ENCODE assay signal across 22 mouse cellular contexts in genomic region chr1:162532330-162532729, GRCm38 (mm10). TPM values are rescaled to one million over a fixed set of nuclear protein-coding genes. Genes with fewer than 3 reads are reported as not detected.
A peak's percentile ranks its signal among the peaks of the same experiment; 100 is the strongest.
DNase-seq lines count a peak whose midpoint lies in the region; ATAC-seq and TF ChIP-seq lines count a peak whose summit lies in the region.
"Had no signal": no experiment of that assay in that cellular context is flagged by ENCODE, and none has a peak within 500 bp of the region (broad histone marks: within the 10 kb centered on the region; RNA-seq: fewer than 3 reads in every experiment).

No protein-coding gene starts in this region.

- no peak for TF ChIP-seq CTCF in lung, adult 2 months (IDR thresholded peaks at IDR 0.05; ENCODE audit: insufficient read depth, low read length)

- 63% methylated on average over 4 of the region's 4 CpGs for WGBS in intestine, embryonic 16.5 days
- 82% methylated on average over 4 of the region's 4 CpGs for WGBS in lung, adult 2 months
- 64% methylated on average over 4 of the region's 4 CpGs for whole genome bisulfite sequencing in kidney, embryonic 15.5 days

- ATAC-seq in intestine, embryonic 16.5 days = peak; percentile 74
- ATAC-seq in kidney, embryonic 15.5 days (replicated peaks; ENCODE audit: low FRiP score) = no peak
- ATAC-seq: forebrain, embryonic 16.5 days; hindbrain, embryonic 16.5 days had no signal

- H3K9ac ChIP-seq in intestine, embryonic 16.5 days (ENCODE audit: low read depth, low read length) = no peak overlapping the region
- no peak overlapping the region for H3K9ac ChIP-seq in kidney, embryonic 15.5 days
- H3K9ac ChIP-seq: embryonic facial prominence, embryonic 13.5 days; forebrain, embryonic 12.5 days; hindbrain, embryonic 12.5 days had no signal

- no peak overlapping the region for H3K4me3 ChIP-seq in intestine, embryonic 16.5 days (ENCODE audit: low read length)
- no peak overlapping the region for H3K4me3 ChIP-seq in lung, adult 2 months (replicated peaks; ENCODE audit: extremely low read depth, low read depth, low read length)
- H3K4me3 ChIP-seq in kidney, embryonic 15.5 days (replicated peaks) = no peak overlapping the region
- H3K4me3 ChIP-seq: embryonic facial prominence, embryonic 13.5 days; forebrain, embryonic 12.5 days; heart, embryonic 10.5 days; hindbrain, embryonic 12.5 days had no signal

- H3K9me3 ChIP-seq in intestine, embryonic 16.5 days (ENCODE audit: control insufficient read depth, low read length) = peaks cover 8% of the 10 kb centered on the region; the same call in 1 of the 2 replicates
- H3K9me3 ChIP-seq in kidney, embryonic 15.5 days (replicated peaks) = no peaks in the 10 kb centered on the region
- H3K9me3 ChIP-seq: forebrain, embryonic 12.5 days; heart, embryonic 10.5 days had no signal

- no peaks in the 10 kb centered on the region for H3K27me3 ChIP-seq in intestine, embryonic 16.5 days (replicated peaks; ENCODE audit: control insufficient read depth, insufficient read depth, low read length)
- no peaks in the 10 kb centered on the region for H3K27me3 ChIP-seq in kidney, embryonic 15.5 days
- H3K27me3 ChIP-seq: CH12.LX; embryonic facial prominence, embryonic 13.5 days; forebrain, embryonic 12.5 days had no signal

- H3K36me3 ChIP-seq in intestine, embryonic 16.5 days (ENCODE audit: control insufficient read depth, insufficient read depth, low read length) = peaks cover 21% of the 10 kb centered on the region
- peaks cover 55% of the 10 kb centered on the region for H3K36me3 ChIP-seq in kidney, embryonic 15.5 days

- no peak overlapping the region for H3K4me2 ChIP-seq in intestine, embryonic 16.5 days (ENCODE audit: low read depth, low read length)
- H3K4me2 ChIP-seq in kidney, embryonic 15.5 days = no peak overlapping the region
- H3K4me2 ChIP-seq: embryonic facial prominence, embryonic 13.5 days; forebrain, embryonic 12.5 days; hindbrain, embryonic 12.5 days had no signal

- H3K27ac ChIP-seq in intestine, embryonic 16.5 days (ENCODE audit: low read length) = no peak overlapping the region
- H3K27ac ChIP-seq in kidney, embryonic 15.5 days = no peak overlapping the region
- H3K27ac ChIP-seq: embryonic facial prominence, embryonic 13.5 days; forebrain, embryonic 12.5 days; heart, embryonic 10.5 days; hindbrain, embryonic 12.5 days had no signal

- DNase-seq in embryo, embryonic 10 days (ENCODE audit: low spot score) = peak; percentile 41
- DNase-seq in embryo, embryonic 9.5 days (ENCODE audit: extremely low spot score) = no peak
- DNase-seq in NIH3T3 (ENCODE audit: low read depth) = peak; percentile 12
- DNase-seq in lung, adult 2 months = no peak
- no peak for DNase-seq in right cerebral cortex, postnatal 14 days
- DNase-seq: adrenal gland, adult 8-10 months; cerebellum, adult 11 months; cerebellum, adult 8-10 months; cerebellum, postnatal 14 days; gastrocnemius, postnatal 10 days; heart, adult 18-20 months; heart, postnatal 10 days; heart, postnatal 4 days had no signal

- no peak for TF ChIP-seq POLR2A in lung, adult 2 months (IDR thresholded peaks at IDR 0.05; ENCODE audit: borderline replicate concordance, extremely low read depth, low read depth, low read length)

- no peaks in the 10 kb centered on the region for H3K4me1 ChIP-seq in intestine, embryonic 16.5 days (ENCODE audit: control insufficient read depth, insufficient read depth, low read length)
- H3K4me1 ChIP-seq in lung, adult 2 months (ENCODE audit: control insufficient read depth, insufficient read depth, low read length) = no peaks in the 10 kb centered on the region
- H3K4me1 ChIP-seq in kidney, embryonic 15.5 days = no peaks in the 10 kb centered on the region
- H3K4me1 ChIP-seq: embryonic facial prominence, embryonic 13.5 days; forebrain, embryonic 12.5 days; heart, embryonic 10.5 days; hindbrain, embryonic 12.5 days had no signal

RNA-seq across cellular contexts. Expression of gene Mettl13, which starts 16.0 kb away (rescaled TPM):
- polyA plus RNA-seq in intestine, embryonic 16.5 days (2015; fragmentation: Nextera tagmentation; extraction: Ambion mirVana) = 17.8 and 18.5 TPM in 2 replicates
- 3.9 and 6.2 TPM in 2 replicates for polyA plus RNA-seq in lung, adult 2 months (2012; rRNA removed)
- polyA plus RNA-seq in kidney, embryonic 15.5 days (2015; fragmentation: Nextera tagmentation; extraction: Ambion mirVana) = 24.9 and 26.9 TPM in 2 replicates

RNA-seq across cellular contexts. Expression of gene Vamp4, which starts 38.0 kb away (rescaled TPM):
- polyA plus RNA-seq in intestine, embryonic 16.5 days (2015; fragmentation: Nextera tagmentation; extraction: Ambion mirVana) = 43.5 and 46.4 TPM in 2 replicates
- polyA plus RNA-seq in lung, adult 2 months (2012; rRNA removed) = 10.8 and 13.7 TPM in 2 replicates
- polyA plus RNA-seq in kidney, embryonic 15.5 days (2015; fragmentation: Nextera tagmentation; extraction: Ambion mirVana) = 54.3 and 58.4 TPM in 2 replicates

RNA-seq across cellular contexts. Expression of gene Dnm3, which starts 54.5 kb away (rescaled TPM):
- polyA plus RNA-seq in intestine, embryonic 16.5 days (2015; fragmentation: Nextera tagmentation; extraction: Ambion mirVana) = 4.7 and 5.2 TPM in 2 replicates
- 4.7 and 6.8 TPM in 2 replicates for polyA plus RNA-seq in lung, adult 2 months (2012; rRNA removed)
- polyA plus RNA-seq in kidney, embryonic 15.5 days (2015; fragmentation: Nextera tagmentation; extraction: Ambion mirVana) = 7.3 and 7.6 TPM in 2 replicates

Comparison
In these comparisons a context has a peak if more than half of its experiments do, and no peak if none do; other contexts are left out.
1. DNase-seq: peak in embryo, embryonic 10 days (single experiment) and NIH3T3 (single experiment); none in embryo, embryonic 9.5 days (single experiment), lung, adult 2 months (single experiment) and right cerebral cortex, postnatal 14 days (single experiment).